Mouse (Mus musculus) cerebellum, postnatal 25 days (tissue): ENCODE measurements at regions not wholly inside any gene's neighbourhood (a gene's known extent, or its start where the extent isn't known, plus 50 kb on each side); places are given as distances from the start of the nearest gene placed in this dataset.
A peak's percentile ranks its signal among the peaks of the same experiment; 100 is the strongest.
"Not testable (repeated sequence)": the region's sequence is repeated elsewhere in the genome, so short reads cannot be mapped to it uniquely, and the experiment has no call there.

Experiments used
- DNase-seq, 2 experiments: peaks; one replicate each; pipeline ENCODE4 v3.0.0; 2021; ENCODE audit warnings: mixed read lengths in 2 of 2

DNA sequence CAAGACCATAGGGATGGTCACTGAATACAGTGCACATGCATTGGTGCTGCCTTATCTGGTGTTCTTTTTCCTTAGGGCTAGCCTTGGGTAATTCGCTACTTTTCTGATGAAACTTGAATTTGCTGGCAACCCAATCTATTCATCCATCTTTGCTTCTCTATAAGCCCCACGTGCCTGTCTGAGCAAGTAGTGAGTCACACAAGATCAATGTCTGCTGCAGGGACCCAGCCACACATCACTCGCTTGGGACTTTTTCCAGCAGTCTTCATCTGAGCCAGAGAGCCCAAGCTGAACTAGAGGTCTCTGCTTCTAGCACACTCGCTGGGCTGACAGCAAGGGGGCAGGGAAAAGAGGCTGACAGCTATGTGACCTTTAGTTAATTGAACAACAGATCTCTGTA is 464.3 kb upstream of the Nmur2 start:
- DNase-seq: no peak

GRCm38 (mm10) chr11:56514941-56515340 is 474.1 kb upstream of the Nmur2 start:
- no peak for DNase-seq

- no peak for DNase-seq
Measured at GRCm38 (mm10) chr11:56518486-56518885, 477.7 kb upstream of the Nmur2 start.

DNA sequence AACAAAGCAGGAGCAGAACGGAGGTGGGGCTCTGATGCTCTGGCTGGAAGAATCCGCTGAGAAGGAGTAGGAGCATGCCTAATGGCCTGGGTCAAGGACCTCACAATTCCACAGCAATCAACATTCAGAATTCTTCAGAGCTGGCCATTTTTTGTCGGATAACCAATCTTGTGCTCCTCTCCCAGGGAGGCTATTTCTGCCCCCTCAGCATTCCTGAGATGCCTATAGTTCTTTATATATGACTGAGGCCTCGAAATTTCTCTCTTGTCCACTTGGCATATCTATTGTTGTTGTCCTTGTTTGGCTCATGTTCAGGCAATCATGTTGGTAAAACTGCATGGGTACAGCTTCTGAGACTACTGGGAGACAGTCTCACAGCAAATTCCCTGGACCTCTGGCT is 460.5 kb upstream of the Gria1 start:
- DNase-seq: peak in 1 of 2 experiments; percentile 1

- DNase-seq: peak in 1 of 2 experiments; percentile 1
Measured at GRCm38 (mm10) chr11:56556332-56556731, 454.9 kb upstream of the Gria1 start.

DNA sequence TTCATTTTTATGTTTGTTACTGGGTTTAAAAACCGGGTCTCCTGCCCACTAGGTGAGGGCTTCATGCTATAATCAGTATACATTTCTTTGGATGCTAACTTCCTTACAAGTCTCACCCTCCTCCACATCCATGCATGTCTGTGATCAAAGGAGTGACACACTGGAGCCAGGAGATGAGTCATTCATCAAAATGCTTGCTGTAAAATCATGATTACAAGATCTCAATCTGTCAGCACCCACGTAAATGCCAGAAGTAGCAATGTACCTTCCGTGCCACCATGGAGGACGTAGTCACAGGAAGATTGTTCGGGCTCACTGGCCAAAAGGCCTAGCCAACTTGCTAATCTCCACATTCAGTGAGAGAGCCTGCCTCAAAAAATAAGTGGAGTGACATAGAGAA is 431.2 kb upstream of the Gria1 start:
- DNase-seq: no peak

DNA sequence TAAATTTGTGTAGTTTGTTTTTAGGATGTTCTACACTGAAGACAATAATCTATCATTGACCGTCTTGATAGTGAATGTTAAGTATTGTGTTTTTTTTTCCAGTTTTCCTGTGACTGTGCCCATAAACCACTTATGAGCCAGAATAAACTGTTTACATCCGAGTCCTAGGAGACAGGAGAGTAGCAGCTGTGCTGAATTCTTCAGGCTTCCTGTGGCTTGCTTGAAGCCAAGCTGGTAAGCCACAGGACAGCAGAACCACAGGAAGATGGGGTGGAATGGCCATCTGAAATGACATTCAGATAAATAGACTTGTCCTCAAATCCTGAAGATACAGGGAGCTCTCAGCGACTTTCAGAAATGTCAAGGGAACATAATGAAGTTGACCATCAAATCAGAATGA is 428.1 kb upstream of the Gria1 start:
- DNase-seq: no peak

DNA sequence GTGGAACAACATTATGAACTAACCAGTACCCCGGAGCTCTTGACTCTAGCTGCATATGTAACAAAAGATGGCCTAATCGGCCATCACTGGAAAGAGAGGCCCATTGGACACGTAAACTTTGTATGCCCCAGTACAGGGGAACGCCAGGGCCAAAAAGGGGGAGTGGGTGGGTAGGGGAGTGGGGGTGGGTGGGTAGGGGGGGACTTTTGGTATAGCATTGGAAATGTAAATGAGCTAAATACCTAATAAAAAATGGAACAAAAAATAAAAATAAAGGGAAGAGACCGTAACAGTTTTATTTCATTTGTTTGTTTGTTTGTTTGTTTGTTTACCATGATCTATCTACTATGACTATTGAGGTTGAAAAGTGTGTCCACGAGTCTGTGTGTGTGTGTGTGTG is 417.8 kb upstream of the Gria1 start:
- not testable (repeated sequence) for DNase-seq

DNA sequence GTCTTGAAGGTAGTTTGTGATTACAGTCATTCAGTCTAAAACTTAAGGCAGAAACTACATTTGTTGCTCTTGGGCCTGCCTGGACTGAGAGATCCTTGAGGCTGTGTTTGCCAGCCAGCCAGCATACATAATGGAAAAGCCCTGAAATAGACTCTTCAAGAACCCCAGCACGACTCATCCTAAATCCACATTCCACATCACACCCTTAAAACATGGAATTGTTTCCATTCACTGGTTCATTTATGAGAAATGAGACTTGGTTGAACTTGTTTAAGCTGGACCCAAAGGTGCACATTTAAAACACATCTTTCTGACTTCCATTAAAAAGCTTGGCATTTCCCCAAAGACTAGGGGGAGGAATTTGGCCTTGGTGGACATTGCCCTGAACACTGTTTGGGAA is 407.4 kb upstream of the Gria1 start:
- DNase-seq: no peak

DNA sequence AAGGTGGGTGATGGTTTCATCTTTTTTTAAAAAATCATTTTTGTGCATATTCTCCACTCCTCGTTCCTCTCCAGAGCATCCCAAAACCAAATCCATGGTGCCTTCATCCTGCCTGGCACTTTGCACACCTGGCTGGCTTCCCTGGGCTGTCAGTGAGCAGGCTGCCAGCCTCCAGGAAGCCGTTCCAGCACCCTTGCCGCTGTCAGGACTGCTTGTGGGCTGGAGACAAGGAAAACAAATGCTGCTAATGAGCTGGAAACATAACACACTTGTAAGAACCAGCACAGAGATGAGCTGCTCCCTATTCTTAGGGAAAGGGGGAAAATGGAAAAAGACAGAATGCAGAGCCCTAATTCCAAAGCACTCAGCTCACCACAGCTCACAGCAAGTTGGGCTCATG is 383.5 kb upstream of the Gria1 start:
- peak in 1 of 2 experiments; percentile 5 for DNase-seq

GRCm38 (mm10) chr11:56633445-56633844 is 377.7 kb upstream of the Gria1 start:
- no peak for DNase-seq

- peak in 1 of 2 experiments; percentile 9 for DNase-seq
Measured at GRCm38 (mm10) chr11:56636606-56637226, 374.5 kb upstream of the Gria1 start.

GRCm38 (mm10) chr11:56641716-56642115 is 369.5 kb upstream of the Gria1 start:
- no peak for DNase-seq
